Mouse (Mus musculus) bone marrow, adult 2 months (tissue): Measurements from ENCODE around the gene Nol6. TPM values are rescaled to one million over a fixed set of nuclear protein-coding genes. Genes with fewer than 3 reads are reported as not detected.
A peak's percentile ranks its signal among the peaks of the same experiment; 100 is the strongest.
"Not testable (repeated sequence)": the region's sequence is repeated elsewhere in the genome, so short reads cannot be mapped to it uniquely, and the experiment has no call there.

Source experiments
- H3K27ac ChIP-seq: fragments of 200-500 bp; 2 replicates; pipeline ENCODE4 v1.5.1; 2012; ENCODE audit warnings: low read depth, mild to moderate bottlenecking, control low read depth, inconsistent platforms, low read length; ENCODE audit not compliant: control insufficient read depth, poor library complexity, insufficient read depth
- H3K4me1 ChIP-seq: fragments of 200-500 bp; 2 replicates; pipeline ENCODE4 v1.6.1; 2011; ENCODE audit warnings: low read length; ENCODE audit not compliant: control insufficient read depth, insufficient read depth
- H3K4me3 ChIP-seq: fragments of 200-500 bp; replicated peaks from 2 replicates; pipeline ENCODE3; 2011; ENCODE audit warnings: mild to moderate bottlenecking, low read depth, low read length, control low read depth; ENCODE audit not compliant: control insufficient read depth
- CTCF ChIP-seq: fragments of 200-500 bp; IDR thresholded peaks from 2 replicates; pipeline ENCODE4 v1.5.1; 2011; ENCODE audit warnings: low read length, control low read depth; ENCODE audit not compliant: control insufficient read depth, insufficient read depth
- POLR2A ChIP-seq: fragments of 200-500 bp; IDR thresholded peaks from 2 replicates; pipeline ENCODE4 v1.6.1; 2011; ENCODE audit warnings: low read depth, mild to moderate bottlenecking, control low read depth, low read length, borderline replicate concordance; ENCODE audit not compliant: control insufficient read depth
- WGBS: fragments of 180-500 bp; shearing (Covaris S2); methylation state at CpG from one replicate; pipeline ENCODE4 v1.1.7; 2018; 5-methylcytosine and 5-hydroxymethylcytosine counted together
- polyA plus RNA-seq: library from polyadenylated mRNA; stranded (reverse); fragments of >200 nt; gene quantifications from 2 replicates; pipeline ENCODE4 v1.2.4, GENCODE M21; 2011; ENCODE audit warnings: low replicate concordance; ENCODE audit not compliant: missing spikeins, insufficient read depth, insufficient read length

Gene Nol6
- polyA plus RNA-seq, 1 experiment, result 10.0 TPM

DNA sequence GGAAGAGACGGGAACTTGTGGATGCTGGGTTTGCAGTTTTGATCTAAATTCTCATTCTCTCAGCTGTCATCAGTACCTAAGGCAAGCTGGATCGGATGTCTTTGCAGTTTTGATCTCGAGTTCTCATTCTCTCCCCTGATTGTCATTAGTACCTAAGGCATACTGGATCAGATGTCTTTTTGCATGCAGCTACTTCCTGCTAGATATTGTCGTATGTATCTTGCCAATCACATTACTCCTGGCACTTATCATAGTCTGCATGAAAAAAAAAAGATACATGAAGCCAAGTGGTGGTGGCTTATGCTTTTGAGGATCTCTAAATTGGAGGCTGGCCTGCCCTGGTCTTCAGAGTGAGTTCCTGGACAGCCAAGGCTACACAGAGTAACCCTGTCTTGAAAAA lies 39.4 kb downstream of the Nol6 start:
- 75% methylated on average over 4 of the region's 4 CpGs for WGBS
- Histone ChIP-seq H3K4me3 (no peak overlapping the region), H3K4me1 (peaks cover 2% of the 10 kb centered on the region; the same call in 1 of the 2 replicates), H3K27ac (no peak overlapping the region)
- TF ChIP-seq POLR2A, result no peak
- TF ChIP-seq CTCF, result no peak

DNA sequence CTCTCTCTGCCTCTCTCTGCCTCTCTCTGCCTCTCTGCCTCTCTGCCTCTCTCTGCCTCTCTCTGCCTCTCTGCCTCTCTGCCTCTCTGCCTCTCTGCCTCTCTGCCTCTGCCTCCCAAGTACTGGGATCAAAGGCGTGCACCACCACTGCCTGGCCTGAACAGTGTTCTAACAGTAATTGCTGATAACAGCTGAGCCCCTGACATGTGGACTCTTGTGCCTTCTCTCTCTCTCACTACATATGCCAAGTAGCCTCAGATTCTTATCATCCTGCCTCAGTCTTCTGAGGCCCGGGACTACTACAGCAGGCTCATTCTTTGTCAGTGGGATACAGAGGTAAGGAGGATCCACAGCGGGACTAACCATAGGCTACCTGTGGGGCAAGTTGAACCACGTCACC lies 41.5 kb downstream of the Nol6 start:
- H3K4me1 ChIP-seq, H3K27ac ChIP-seq: not testable (repeated sequence)

DNA sequence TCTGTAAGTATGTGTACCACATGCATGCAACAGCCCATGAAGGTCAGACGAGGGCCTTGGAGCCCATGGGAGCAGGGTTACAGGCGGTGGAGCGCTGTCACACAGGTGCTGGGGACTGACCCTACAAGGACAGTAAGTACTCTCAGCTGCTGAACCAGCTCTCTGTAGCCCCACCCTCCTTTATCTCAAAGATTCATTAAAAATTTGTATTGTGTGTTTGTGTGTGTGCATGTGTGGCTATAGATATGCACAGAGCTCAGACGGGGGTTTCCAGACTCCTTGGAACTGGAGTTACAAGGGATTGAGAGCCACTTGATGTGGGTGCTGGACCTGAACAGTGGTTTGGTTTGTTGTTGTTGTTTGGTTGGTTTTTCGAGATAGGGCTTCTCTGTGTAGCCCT lies 42.5 kb downstream of the Nol6 start:
- 69% methylated on average over 5 of the region's 5 CpGs for WGBS
- H3K27ac ChIP-seq, result no peak overlapping the region
- H3K4me1 ChIP-seq, result no peaks in the 10 kb centered on the region; the same call in 1 of the 2 replicates
- no peak for TF ChIP-seq CTCF
- H3K4me3 ChIP-seq, result no peak overlapping the region

More for the DNA sequence above, 41.5 kb downstream of the Nol6 start:
- H3K4me3 ChIP-seq, result not testable (repeated sequence)
- WGBS, result 55% methylated on average over 4 of the region's 4 CpGs

DNA sequence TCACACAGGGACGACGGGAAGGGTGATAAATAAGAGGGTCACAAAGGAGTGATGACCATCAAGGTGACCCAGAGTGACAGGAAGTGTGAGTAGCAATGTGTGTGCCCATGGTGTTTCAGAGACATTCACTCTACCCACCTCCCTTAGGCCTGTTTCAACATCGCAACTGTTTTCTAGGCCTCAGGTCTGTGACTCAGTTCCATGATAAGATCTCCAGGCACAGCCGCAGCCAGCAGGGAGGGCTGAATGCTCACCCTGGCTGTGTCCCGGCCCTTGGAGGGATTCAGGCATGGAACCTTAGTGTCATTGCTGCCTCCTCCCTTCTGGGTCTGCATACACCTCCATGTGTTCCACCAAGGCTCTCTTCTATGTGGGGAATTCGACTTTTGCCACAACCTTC lies 45.5 kb downstream of the Nol6 start:
- 66% methylated on average over 6 of the region's 6 CpGs for WGBS
- no peak for TF ChIP-seq POLR2A
- no peak for TF ChIP-seq CTCF
- Histone ChIP-seq H3K4me3 (no peak overlapping the region), H3K4me1 (no peaks in the 10 kb centered on the region), H3K27ac (no peak overlapping the region)

DNA sequence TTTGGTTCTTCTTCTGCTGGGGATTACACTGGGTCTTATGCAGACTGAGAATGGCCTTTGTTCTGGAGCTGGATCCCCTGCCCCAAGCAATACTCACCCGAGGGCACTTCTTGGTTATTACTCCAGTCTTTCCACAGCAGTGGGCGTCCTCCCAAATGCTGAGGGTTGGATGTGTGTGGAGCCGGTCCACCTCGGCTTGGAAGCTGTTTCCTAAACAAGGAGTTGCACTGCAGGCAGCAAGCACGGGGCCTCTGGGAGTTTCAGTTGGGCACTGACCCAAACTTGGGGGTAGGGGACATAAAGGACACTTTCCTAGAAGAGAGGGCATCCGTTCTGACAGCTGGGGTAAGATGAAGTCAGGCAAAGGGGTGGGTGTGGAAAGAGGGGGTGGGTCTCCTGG lies 49.8 kb downstream of the Nol6 start:
- Histone ChIP-seq H3K4me3 (no peak overlapping the region), H3K27ac (no peak overlapping the region), H3K4me1 (no peaks in the 10 kb centered on the region)
- TF ChIP-seq CTCF, result no peak
- no peak for TF ChIP-seq POLR2A
- 79% methylated on average over 6 of the region's 6 CpGs for WGBS

DNA sequence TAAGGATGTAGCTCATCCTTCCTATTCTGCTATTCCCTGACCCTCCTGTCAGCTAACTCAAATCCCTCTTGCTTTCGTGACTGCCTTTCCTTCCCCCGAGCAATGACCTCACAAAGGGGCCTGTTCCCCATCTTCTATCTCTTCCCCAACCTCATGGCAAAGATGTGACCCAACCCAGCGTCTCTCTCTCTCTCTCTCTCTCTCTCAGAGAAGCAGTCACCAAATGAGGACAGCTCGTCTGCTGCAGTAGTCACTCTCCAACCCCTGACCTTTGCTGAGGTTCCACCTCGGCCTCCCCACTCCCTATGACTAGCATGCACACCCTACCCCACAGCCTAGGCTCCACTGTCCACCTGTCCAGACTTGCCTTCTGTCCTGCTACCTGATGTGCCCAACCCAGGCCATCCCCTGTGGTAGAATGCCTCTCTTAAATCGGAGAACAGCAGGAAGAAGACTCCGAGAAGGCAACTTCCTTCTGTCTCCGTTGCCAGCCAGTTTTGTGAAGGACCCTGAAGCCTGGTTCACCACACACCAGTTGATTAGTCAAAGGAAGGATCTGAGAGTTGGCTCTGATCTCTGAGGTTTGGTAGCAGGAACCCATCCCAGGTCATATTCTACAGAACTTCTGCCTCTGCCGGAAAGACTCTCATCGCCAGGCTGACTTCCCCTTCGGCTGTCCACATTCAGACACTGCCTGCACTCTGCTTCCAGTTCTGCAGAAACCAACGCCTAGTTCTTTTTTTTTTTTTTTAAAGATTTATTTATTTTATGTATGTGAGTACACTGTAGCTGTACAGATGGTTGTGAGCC lies 51.0 kb downstream of the Nol6 start:
- WGBS, result 16% methylated on average over 12 of the region's 12 CpGs
- no peak overlapping the region for H3K4me3 ChIP-seq
- TF ChIP-seq POLR2A (no peak), CTCF (no peak)
- 0 out of 2 replicates have a peak overlapping the region, but pooled peaks have one; percentile 5 for H3K27ac ChIP-seq
- H3K4me1 ChIP-seq, result no peaks in the 10 kb centered on the region

DNA sequence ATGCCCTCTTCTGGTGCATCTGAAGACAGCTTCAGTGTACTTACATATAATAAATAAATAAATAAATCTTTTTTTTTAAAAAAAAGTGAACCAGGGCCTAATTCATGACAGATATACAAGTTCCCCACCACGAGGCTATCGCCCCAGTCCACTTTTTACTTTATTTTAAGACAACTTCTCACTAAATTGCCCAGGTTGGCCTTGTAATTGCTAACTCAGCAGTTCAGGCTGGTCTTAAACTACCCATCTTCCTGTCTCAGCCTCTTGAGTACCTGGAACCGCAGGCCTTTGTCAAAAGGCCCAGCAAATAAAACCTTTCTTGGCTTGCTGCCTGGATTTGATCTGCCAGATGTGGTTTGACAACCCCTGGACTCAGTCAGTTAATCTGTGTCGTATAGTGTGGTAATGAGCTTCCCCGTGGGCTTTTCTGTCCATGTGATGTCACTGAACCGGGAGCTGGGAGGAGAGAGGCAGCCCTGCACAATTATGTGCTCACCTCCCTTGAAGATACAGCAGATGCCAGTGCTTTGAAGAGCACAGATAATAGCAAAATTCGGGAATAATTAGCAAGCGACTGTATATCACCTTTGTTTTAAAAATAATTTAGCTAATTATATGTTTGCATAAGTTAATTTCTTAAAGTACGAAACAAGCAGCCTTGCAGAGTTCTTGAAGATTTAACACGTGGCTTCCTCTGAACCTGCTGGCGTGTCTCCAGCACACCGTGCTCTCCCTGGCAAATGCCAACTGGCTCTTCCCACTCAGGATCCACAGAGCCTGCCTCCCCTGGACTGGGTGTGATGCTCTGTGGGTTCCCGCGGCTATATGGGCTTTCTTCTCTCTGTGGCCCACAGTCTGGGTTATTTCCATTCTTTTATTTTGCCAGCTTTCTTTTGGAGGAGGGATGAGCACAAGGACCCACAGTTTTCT lies 52.5 kb downstream of the Nol6 start:
- Histone ChIP-seq H3K4me3 (no peak overlapping the region), H3K4me1 (no peaks in the 10 kb centered on the region), H3K27ac (no peak overlapping the region)
- TF ChIP-seq CTCF, result no peak
- no peak for TF ChIP-seq POLR2A
- 74% methylated on average over 14 of the region's 14 CpGs for WGBS

DNA sequence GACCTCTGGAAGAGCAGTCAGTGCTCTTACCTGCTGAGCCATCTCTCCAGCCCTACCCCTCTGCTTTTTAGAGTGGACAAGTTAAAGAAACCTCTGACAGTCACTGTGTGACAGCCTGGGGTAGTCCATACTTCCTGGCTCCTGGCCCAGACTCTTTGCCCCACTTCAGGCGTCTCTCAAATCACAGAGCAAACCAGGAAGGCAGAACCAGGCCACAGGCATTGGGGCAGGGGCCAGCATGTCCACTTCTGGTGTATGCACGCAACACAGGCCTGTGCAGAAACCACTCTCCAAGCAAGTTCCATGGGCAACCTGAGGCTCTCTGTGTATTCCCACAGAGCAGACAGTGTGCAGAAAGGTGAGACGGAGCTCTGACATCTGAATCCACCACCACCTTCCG lies 59.1 kb downstream of the Nol6 start:
- TF ChIP-seq POLR2A (no peak), CTCF (no peak)
- 79% methylated on average over 4 of the region's 4 CpGs for WGBS
- Histone ChIP-seq H3K4me1 (no peaks in the 10 kb centered on the region), H3K27ac (no peak overlapping the region), H3K4me3 (no peak overlapping the region)

Other genes starting within 250 kb of the Nol6 start
- not detected in 2 replicates for gene Spink4, start 204.4 kb downstream of the Nol6 start, polyA plus RNA-seq
- gene Bag1, start 176.2 kb downstream of the Nol6 start, polyA plus RNA-seq, result 144 and 216 TPM in 2 replicates
- 28.2 and 49.0 TPM in 2 replicates for gene Chmp5, start 176.0 kb downstream of the Nol6 start, polyA plus RNA-seq
- gene Nfx1, start 153.5 kb downstream of the Nol6 start, polyA plus RNA-seq, result 37.5 and 46.1 TPM in 2 replicates
- 0.70 and 1.1 TPM in 2 replicates for gene Aqp7, start 76.3 kb downstream of the Nol6 start, polyA plus RNA-seq
- gene Aqp3, start 26.3 kb downstream of the Nol6 start, polyA plus RNA-seq, result 0.92 and 12.0 TPM in 2 replicates
- 41.2 and 44.4 TPM in 2 replicates for gene Ube2r2, start 11.3 kb upstream of the Nol6 start, polyA plus RNA-seq
- gene Ubap2, start 150.7 kb upstream of the Nol6 start, polyA plus RNA-seq, result 30.9 and 64.5 TPM in 2 replicates
- 76.7 and 82.1 TPM in 2 replicates for gene Dcaf12, start 190.4 kb upstream of the Nol6 start, polyA plus RNA-seq
- 37.4 and 67.8 TPM in 2 replicates for gene Ubap1, start 224.5 kb upstream of the Nol6 start, polyA plus RNA-seq